Mouse (Mus musculus): ENCODE data around the gene Dazap1. TPM values are rescaled to one million over a fixed set of nuclear protein-coding genes. Genes with fewer than 3 reads are reported as not detected.

The Dazap1 gene
- total RNA-seq, 2 experiments from 2014 or later, result 34.2 to 38.4 TPM

DNA sequence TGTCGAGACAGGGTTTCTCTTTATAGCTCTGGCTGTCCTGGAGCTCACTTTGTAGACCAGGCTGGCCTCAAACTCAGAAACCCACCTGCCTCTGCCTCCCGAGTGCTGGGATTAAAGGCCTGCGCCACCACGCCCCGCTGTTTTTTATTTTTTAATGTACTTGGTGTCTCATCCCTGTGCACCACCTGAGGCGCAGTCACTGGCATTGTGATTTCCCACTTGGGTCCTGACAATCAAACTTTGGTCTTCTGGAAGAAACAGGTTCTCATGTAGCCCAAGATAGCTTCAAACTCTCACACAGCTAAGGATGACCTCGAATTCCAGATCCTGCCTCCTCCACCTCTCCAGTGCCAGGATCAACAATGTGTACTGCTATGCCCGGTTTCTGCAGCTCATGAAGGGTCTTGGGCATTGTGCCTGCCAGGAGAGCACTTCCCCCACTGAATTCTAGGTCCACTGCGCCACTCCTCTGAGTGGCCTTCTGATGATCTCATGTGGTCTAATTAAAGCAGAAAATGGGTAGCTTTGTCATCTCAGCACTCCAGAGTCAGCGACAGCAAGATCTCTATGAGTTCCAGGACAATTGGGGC, 1.6 kb downstream of the Dazap1 start:
- no peak for DNase-seq
- no peak overlapping the region for H3K4me3 ChIP-seq
- H3K27ac ChIP-seq, result peak overlapping the region; percentile 97; the same call in 1 of the 2 replicates
- TF ChIP-seq CTCF (IDR thresholded peaks at IDR 0.05), result no peak
- intact Hi-C loops (cut with DNase I), result loop anchor here (5.0 kb wide), 1 partner anchor 414 kb away; the partner anchor contains the start of gene Mknk2

DNA sequence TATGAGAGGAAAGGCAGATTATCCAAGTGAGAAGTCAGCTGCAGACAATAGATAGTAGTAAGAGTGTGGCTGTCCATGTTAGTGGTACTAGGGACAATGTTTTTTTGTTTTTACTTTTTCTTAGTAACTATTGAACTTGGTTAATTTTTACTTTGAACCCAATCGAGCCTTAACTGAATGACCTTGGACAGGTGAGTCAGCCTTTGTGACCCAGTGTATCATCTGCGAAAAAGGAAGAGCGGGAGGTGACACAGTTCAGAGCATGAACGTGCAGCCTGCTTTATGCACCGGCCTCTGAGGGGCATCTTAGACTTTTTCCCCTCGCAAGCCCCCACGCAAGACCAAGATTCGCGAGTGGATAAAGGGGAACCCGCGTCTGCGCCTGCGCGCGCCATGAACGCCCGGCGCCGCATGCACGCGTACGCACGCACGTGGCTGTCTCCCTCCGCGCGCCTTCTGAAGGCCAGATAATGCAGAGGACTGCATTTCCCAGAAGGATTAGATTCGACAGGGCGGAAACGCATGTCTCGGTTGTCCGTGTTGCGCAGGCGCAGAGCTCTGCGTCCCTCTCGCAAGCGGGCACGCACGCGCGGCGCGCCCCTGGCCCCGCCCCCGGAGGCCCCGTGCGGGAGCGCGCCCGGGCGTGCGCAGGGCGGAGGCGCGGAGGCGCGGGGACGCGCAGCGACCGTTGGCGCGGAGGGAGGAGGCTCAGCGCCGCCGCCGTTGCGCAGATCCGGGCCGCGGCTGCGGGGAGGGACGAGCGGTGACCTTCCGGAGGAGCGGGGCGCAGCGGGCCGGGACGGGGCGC, 3.3 kb downstream of the Dazap1 start:
- no peak for TF ChIP-seq CTCF (IDR thresholded peaks at IDR 0.05)
- peak; percentile 100 for DNase-seq
- Histone ChIP-seq H3K27ac (peak overlapping the region; percentile 99), H3K4me3 (peak overlapping the region; percentile 87)
- intact Hi-C loops (cut with DNase I), result loop anchor here (5.0 kb wide), 1 partner anchor 413 kb away; the partner anchor contains the start of gene Mknk2

DNA sequence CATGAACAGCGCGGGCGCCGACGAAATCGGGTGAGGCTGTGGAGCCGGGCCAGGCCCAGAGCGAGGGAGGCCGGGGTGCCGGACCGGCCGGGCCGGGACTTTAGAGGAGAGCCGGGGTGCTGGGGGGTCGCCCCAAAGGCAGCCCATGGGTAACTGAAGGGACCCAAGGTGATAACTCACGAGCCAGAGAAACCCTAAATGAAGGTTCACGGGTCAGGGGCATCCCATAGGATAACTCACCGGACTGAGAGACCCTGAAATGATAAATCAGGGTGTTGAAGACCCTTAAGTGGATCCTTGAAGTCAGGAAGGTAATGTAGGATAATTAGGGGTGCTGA, 3.8 kb downstream of the Dazap1 start:
- no peak for TF ChIP-seq CTCF (IDR thresholded peaks at IDR 0.05)
- intact Hi-C loops (cut with DNase I), result no loop called here

DNA sequence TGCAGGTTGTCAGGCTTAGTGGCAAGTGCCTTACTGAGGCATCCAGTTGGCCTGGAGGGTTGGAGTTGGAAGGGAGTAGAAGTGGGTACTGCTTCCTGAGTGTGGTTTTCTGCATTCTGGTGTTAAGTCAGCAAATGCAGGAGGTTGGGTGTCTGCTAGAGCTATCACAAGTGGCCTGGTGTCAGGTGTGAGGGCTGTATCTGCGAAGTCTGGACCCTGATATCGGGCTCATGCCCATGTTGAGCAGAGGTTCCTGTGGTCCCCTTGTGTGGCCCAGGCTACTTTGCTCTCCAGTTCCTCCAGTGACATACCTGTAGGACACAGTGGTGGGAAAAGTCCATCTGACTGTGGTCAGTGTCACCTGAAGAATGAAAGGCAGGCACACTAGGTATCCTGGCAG, 8.8 kb downstream of the Dazap1 start:
- intact Hi-C loops (cut with DNase I), result no loop called here
- peak overlapping the region; percentile 53 for H3K27ac ChIP-seq
- peak overlapping the region; percentile 20 for H3K4me3 ChIP-seq
- no peak for DNase-seq
- TF ChIP-seq CTCF (IDR thresholded peaks at IDR 0.05), result no peak

More for the DNA sequence above, 3.8 kb downstream of the Dazap1 start:
- peak overlapping the region; percentile 99 for H3K27ac ChIP-seq
- peak overlapping the region; percentile 87 for H3K4me3 ChIP-seq
- no peak for DNase-seq

DNA sequence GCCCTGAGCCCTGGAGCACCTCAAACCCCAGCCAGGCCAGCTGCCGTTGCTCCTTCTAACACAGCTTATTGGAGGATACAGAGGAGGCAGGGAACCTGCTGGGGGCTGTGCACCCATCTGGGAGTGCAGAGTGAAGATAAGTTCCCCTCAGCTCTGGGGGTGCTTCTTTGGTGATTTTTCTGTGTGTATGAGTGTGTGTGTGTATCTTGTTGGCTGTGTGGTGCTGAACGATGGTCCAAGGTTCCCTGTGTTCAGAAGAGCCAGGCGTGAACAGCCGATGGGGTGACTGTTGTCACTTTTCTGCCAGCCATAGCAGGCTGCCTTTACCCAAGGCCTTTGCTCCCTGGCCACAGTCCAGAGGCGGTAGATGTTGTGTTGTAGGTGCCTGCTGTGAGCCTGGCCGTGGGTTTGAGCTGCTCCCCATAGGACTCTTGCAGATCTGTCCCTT, 9.5 kb downstream of the Dazap1 start:
- no peak for TF ChIP-seq CTCF (IDR thresholded peaks at IDR 0.05)
- intact Hi-C loops (cut with DNase I), result no loop called here

DNA sequence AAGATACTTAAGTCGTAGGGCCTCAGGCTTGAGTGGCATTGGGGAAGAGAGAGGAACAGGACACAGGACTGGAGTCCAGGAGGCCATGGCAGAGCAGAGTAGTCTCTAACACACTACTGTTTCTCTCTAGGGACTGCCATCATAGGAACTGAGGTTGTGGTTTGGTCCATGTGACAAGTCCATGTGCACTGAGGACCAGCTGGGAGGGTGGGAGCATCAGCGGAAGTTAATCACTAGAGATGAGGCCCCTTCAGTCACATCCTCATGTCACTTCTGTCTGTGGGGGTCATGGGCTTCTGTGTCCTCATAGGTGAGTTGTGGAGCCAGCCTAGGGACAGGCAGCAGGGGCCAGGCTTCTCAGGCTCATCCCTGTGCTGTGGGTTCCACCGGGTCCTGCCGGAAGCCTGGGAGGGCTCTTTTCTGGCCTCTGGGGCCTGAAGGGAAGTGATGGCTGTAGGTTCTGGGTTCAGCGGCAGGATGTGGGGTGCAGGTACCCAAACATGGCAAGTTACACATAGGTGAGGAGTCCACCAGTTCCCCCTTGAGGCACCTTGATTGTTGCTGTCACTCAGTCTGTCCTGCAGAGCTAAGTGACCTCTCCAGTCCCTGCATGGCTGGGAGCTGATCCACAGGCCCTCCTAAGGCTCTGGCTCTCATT, 10.0 kb downstream of the Dazap1 start:
- no peak for TF ChIP-seq CTCF (IDR thresholded peaks at IDR 0.05)
- intact Hi-C loops (cut with DNase I), result no loop called here
- DNase-seq, result peak; percentile 7
- H3K27ac ChIP-seq, result peak overlapping the region; percentile 53
- H3K4me3 ChIP-seq, result peak overlapping the region; percentile 20

More for the DNA sequence above, 9.5 kb downstream of the Dazap1 start:
- Histone ChIP-seq H3K4me3 (peak overlapping the region; percentile 20), H3K27ac (peak overlapping the region; percentile 53)
- peak; percentile 37 for DNase-seq

DNA sequence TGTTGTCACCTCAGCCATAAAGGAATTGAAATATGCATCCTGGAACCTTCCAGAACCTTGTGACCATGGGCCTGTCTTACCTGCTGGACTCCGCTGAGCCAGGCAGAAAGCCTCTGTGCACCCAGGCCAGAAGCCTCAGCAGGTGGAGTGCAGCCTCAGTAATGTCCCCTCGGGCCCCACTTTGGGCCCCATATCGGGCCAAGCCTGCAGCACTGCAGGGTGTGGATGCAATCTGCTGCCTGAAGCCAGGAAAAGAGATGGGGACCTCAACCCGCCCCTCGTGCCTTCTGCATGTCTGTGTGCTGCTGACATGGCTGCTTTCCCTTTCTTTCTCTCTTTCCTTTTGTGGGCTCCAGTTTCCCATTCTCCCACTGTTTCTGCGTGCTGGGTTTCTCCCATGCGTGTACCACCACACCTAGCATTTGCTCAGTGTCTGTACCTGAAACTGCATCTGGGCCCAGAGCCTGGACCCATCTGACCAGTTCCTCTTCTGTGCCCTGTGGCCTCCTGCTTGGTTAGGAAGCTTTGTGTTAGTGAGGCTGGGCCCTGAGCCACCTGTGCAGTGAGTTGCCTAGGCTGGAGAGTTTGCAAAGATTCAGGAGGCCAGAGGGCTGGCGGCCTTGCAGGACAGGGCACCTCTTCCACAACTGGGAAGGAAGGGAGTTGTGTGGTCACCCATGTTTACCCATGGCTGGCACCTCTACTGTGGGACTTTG, 10.7 kb downstream of the Dazap1 start:
- H3K27ac ChIP-seq, result peak overlapping the region; percentile 53; the same call in 1 of the 2 replicates
- intact Hi-C loops (cut with DNase I), result no loop called here
- no peak overlapping the region for H3K4me3 ChIP-seq
- no peak for TF ChIP-seq CTCF (IDR thresholded peaks at IDR 0.05)
- DNase-seq, result peak; percentile 27

DNA sequence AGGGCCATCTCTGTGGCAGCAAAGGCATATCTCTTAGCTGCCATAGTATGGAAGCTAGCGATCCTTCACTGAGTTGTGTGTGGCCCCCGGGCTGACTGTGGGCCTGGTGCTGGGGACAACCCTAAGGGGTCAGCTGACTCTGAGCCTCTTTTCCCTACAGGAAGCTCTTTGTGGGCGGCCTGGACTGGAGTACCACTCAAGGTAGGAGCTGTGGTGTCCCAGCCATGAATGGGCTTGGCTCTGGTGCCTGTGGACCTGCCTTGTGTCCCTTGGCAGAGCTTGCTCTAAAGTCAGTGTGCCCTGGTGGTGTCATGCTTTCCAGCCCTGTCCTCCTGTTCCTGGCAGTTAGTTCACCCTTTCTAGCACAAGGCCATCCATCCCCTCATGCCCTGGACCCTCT, 12.6 kb downstream of the Dazap1 start:
- no peak for DNase-seq
- peak overlapping the region; percentile 54 for H3K27ac ChIP-seq
- TF ChIP-seq CTCF (IDR thresholded peaks at IDR 0.05), result no peak
- H3K4me3 ChIP-seq, result no peak overlapping the region
- intact Hi-C loops (cut with DNase I), result no loop called here

DNA sequence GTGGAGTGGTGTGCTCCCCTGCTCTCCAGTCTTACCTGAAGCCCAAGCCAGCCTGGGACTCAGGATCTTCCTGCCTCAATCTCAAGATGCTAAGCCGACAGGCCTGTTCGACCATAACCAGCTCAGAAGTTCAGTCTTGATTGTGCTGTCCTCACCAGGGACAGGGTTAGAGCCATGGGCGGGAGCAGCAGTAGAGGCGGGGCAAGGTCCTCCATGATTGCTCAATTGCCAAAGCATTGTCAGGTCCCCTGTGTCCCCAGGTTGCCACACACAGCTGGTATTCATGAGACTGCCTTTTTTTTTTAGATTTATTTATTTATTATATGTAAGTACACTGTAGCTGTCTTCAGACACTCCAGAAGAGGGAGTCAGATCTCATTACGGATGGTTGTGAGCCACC, 15.0 kb downstream of the Dazap1 start:
- Histone ChIP-seq H3K27ac (no peak overlapping the region), H3K4me3 (no peak overlapping the region)
- TF ChIP-seq CTCF (IDR thresholded peaks at IDR 0.05), result no peak
- DNase-seq, result no peak
- intact Hi-C loops (cut with DNase I), result no loop called here

DNA sequence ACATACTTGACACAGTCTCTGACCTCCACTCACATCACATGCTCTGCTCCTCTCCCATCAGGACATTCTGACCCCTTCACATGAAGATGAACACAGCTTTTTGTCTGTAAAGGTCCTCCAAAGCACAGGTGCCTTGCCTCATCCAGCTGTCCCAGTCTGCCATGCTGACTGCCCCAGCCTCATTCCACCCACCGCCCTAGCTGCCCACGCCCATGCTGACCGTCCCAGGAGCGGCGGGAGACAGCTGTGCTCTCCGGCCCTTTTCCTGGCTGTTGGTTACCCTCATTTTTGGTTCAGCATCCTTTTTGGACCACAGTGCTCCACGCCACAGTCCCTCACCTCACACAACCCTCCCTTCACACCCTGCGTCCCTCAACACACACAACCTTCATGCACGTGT, 17.1 kb downstream of the Dazap1 start:
- intact Hi-C loops (cut with DNase I), result no loop called here
- no peak for TF ChIP-seq CTCF (IDR thresholded peaks at IDR 0.05)
- Histone ChIP-seq H3K27ac (no peak overlapping the region), H3K4me3 (no peak overlapping the region)
- DNase-seq, result no peak

DNA sequence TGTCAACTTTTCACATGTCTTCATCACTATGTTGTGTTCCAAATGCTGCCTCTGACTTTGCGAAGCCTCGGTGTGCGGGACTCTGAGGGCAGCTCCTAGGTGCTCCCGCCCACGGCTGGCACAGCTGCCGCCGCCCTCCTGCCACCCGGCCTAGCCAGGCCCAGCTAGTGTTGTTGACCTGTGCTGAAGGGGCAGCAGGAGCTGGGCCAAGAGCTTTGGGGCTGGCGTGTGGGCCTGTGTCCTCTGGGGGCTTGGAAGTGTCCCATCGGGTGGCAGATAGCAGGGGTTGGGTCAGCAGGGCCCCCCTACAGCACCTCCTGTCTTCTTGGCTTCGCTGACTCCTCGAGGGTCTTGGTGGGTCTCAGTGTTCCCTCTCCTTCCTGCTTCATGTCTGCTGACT, 18.0 kb downstream of the Dazap1 start:
- no peak for DNase-seq
- intact Hi-C loops (cut with DNase I), result no loop called here
- H3K27ac ChIP-seq, result no peak overlapping the region
- TF ChIP-seq CTCF (IDR thresholded peaks at IDR 0.05), result no peak
- H3K4me3 ChIP-seq, result no peak overlapping the region

DNA sequence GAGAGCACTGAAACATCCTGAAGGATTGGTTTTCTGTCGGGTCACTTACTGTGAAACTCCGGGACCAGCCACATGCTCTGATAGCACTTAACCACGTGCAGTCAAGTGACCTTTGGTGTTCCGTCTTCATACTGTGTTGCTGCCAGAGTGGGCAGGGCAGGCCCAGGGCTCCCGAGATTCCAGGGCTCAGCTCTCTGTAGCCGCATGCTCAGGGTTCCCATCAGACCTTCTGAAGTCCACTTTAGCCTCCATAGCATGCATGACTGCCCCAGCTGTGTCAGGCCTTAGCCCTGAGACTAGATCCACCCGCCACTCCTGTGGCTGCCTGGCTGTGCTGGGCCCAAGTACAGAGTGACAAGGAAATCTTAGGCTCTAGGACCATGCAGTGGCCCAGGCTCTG, 20.0 kb downstream of the Dazap1 start:
- H3K4me3 ChIP-seq, result 0 out of 2 replicates have a peak overlapping the region, but pooled peaks have one; percentile 9
- DNase-seq, result peak; percentile 64
- TF ChIP-seq CTCF (IDR thresholded peaks at IDR 0.05), result no peak
- peak overlapping the region; percentile 86 for H3K27ac ChIP-seq
- intact Hi-C loops (cut with DNase I), result no loop called here

All from gastrocnemius, adult 2 months (tissue).